Mouse (Mus musculus): Measurements from ENCODE around the gene Ugt2a2. TPM values are rescaled to one million over a fixed set of nuclear protein-coding genes. Genes with fewer than 3 reads are reported as not detected.
"Not testable (repeated sequence)": the region's sequence is repeated elsewhere in the genome, so short reads cannot be mapped to it uniquely, and the experiment has no call there.

Ugt2a2 gene
- polyA plus RNA-seq (2015; fragmentation: Nextera tagmentation; extraction: Ambion mirVana), result not detected in 2 replicates

GRCm38 (mm10) chr5:87482160-87482559 is at the start of gene Ugt2a2:
Ugt2a2 (minus strand) TSS chr5:87482260.
- H3K9me3 ChIP-seq (replicated peaks), result no peaks in the 10 kb centered on the region
- H3K27me3 ChIP-seq, result no peaks in the 10 kb centered on the region
- H3K4me3 ChIP-seq, result no peak within 1 kb of the TSS
- H3K36me3 ChIP-seq, result no peaks in the 10 kb centered on the region
- H3K4me2 ChIP-seq, result no peak within 1 kb of the TSS
- ATAC-seq (replicated peaks; ENCODE audit: insufficient number of reproducible peaks, insufficient read depth, low FRiP score, low read depth), result no peak
- H3K27ac ChIP-seq, result no peak within 1 kb of the TSS
- no peaks in the 10 kb centered on the region for H3K4me1 ChIP-seq (replicated peaks)
- H3K9ac ChIP-seq, result no peak within 1 kb of the TSS
- WGBS, result 66% methylated on average over 5 of the region's 5 CpGs

- H3K4me1 ChIP-seq (replicated peaks); H3K9me3 ChIP-seq (replicated peaks); H3K4me3 ChIP-seq; ATAC-seq (replicated peaks; ENCODE audit: insufficient number of reproducible peaks, insufficient read depth, low FRiP score, low read depth); H3K36me3 ChIP-seq; H3K9ac ChIP-seq; H3K27me3 ChIP-seq; H3K27ac ChIP-seq; H3K4me2 ChIP-seq: not testable (repeated sequence)
- WGBS, result 76% methylated on average over 2 of the region's 2 CpGs
These were observed 41.5 kb upstream of the Ugt2a2 start for GRCm38 (mm10) chr5:87523561-87523960.

- no peak for ATAC-seq (replicated peaks; ENCODE audit: insufficient number of reproducible peaks, insufficient read depth, low FRiP score, low read depth)
- Histone ChIP-seq H3K27ac (no peak overlapping the region), H3K4me3 (no peak overlapping the region), H3K9ac (no peak overlapping the region), H3K27me3 (no peaks in the 10 kb centered on the region), H3K4me2 (no peak overlapping the region), H3K9me3 (replicated peaks) (no peaks in the 10 kb centered on the region), H3K36me3 (no peaks in the 10 kb centered on the region), H3K4me1 (replicated peaks) (no peaks in the 10 kb centered on the region)
- 56% methylated on average over 4 of the region's 4 CpGs for WGBS
These were observed 23.9 kb upstream of the Ugt2a2 start for GRCm38 (mm10) chr5:87505776-87506458.

GRCm38 (mm10) chr5:87502687-87503086 is 20.6 kb upstream of the Ugt2a2 start:
- 52% methylated on average over 1 of the region's 1 CpGs for WGBS
- Histone ChIP-seq H3K4me2 (no peak overlapping the region), H3K36me3 (no peaks in the 10 kb centered on the region), H3K4me3 (no peak overlapping the region), H3K9ac (no peak overlapping the region), H3K4me1 (replicated peaks) (no peaks in the 10 kb centered on the region), H3K27ac (no peak overlapping the region), H3K27me3 (no peaks in the 10 kb centered on the region), H3K9me3 (replicated peaks) (no peaks in the 10 kb centered on the region)
- no peak for ATAC-seq (replicated peaks; ENCODE audit: insufficient number of reproducible peaks, insufficient read depth, low FRiP score, low read depth)

- no peak for ATAC-seq (replicated peaks; ENCODE audit: insufficient number of reproducible peaks, insufficient read depth, low FRiP score, low read depth)
- Histone ChIP-seq H3K4me2 (no peak overlapping the region), H3K4me1 (replicated peaks) (no peaks in the 10 kb centered on the region), H3K4me3 (no peak overlapping the region), H3K9me3 (replicated peaks) (no peaks in the 10 kb centered on the region), H3K27me3 (no peaks in the 10 kb centered on the region), H3K9ac (no peak overlapping the region), H3K27ac (no peak overlapping the region), H3K36me3 (no peaks in the 10 kb centered on the region)
These were observed 17.3 kb upstream of the Ugt2a2 start for GRCm38 (mm10) chr5:87499341-87499740.

GRCm38 (mm10) chr5:87498936-87499335 is 16.9 kb upstream of the Ugt2a2 start:
- Histone ChIP-seq H3K4me1 (replicated peaks) (no peaks in the 10 kb centered on the region), H3K27ac (no peak overlapping the region), H3K9ac (no peak overlapping the region), H3K27me3 (no peaks in the 10 kb centered on the region), H3K4me2 (no peak overlapping the region), H3K9me3 (replicated peaks) (no peaks in the 10 kb centered on the region), H3K36me3 (no peaks in the 10 kb centered on the region), H3K4me3 (no peak overlapping the region)
- no peak for ATAC-seq (replicated peaks; ENCODE audit: insufficient number of reproducible peaks, insufficient read depth, low FRiP score, low read depth)

- Histone ChIP-seq H3K27ac (no peak within 1 kb of the TSS), H3K4me1 (replicated peaks) (no peaks in the 10 kb centered on the region), H3K36me3 (no peaks in the 10 kb centered on the region), H3K4me2 (no peak within 1 kb of the TSS), H3K27me3 (no peaks in the 10 kb centered on the region), H3K9me3 (replicated peaks) (no peaks in the 10 kb centered on the region), H3K4me3 (no peak within 1 kb of the TSS), H3K9ac (no peak within 1 kb of the TSS)
- ATAC-seq (replicated peaks; ENCODE audit: insufficient number of reproducible peaks, insufficient read depth, low FRiP score, low read depth), result no peak
- WGBS, result 78% methylated on average over 1 of the region's 1 CpGs
These were observed 8.7 kb upstream of the Ugt2a2 start, which contains the start of gene Ugt2a1 for GRCm38 (mm10) chr5:87490771-87491170. Ugt2a1 (minus strand) TSS chr5:87490871.

- WGBS, result 71% methylated on average over 1 of the region's 1 CpGs
- ATAC-seq (replicated peaks; ENCODE audit: insufficient number of reproducible peaks, insufficient read depth, low FRiP score, low read depth); H3K27me3 ChIP-seq: not testable (repeated sequence)
These were observed 4.6 kb upstream of the Ugt2a2 start, which contains the start of gene Gm43638 for GRCm38 (mm10) chr5:87486706-87487105. Gm43638 (minus strand) TSS chr5:87486806.

GRCm38 (mm10) chr5:87458810-87459209 is 23.2 kb downstream of the Ugt2a2 start:
- Histone ChIP-seq H3K4me1 (replicated peaks) (no peaks in the 10 kb centered on the region), H3K27ac (no peak overlapping the region), H3K9me3 (replicated peaks) (no peaks in the 10 kb centered on the region), H3K4me3 (no peak overlapping the region), H3K9ac (no peak overlapping the region), H3K4me2 (no peak overlapping the region), H3K27me3 (no peaks in the 10 kb centered on the region), H3K36me3 (no peaks in the 10 kb centered on the region)
- WGBS, result 48% methylated on average over 1 of the region's 1 CpGs
- no peak for ATAC-seq (replicated peaks; ENCODE audit: insufficient number of reproducible peaks, insufficient read depth, low FRiP score, low read depth)

More at GRCm38 (mm10) chr5:87486706-87487105, 4.6 kb upstream of the Ugt2a2 start, which contains the start of gene Gm43638:
- H3K9ac ChIP-seq; H3K4me2 ChIP-seq; H3K4me3 ChIP-seq; H3K9me3 ChIP-seq (replicated peaks); H3K4me1 ChIP-seq (replicated peaks); H3K36me3 ChIP-seq; H3K27ac ChIP-seq: not testable (repeated sequence)

- H3K4me2 ChIP-seq, result no peak overlapping the region
- H3K4me3 ChIP-seq, result no peak overlapping the region
- H3K4me1 ChIP-seq (replicated peaks), result no peaks in the 10 kb centered on the region
- no peaks in the 10 kb centered on the region for H3K36me3 ChIP-seq
- no peak overlapping the region for H3K27ac ChIP-seq
- ATAC-seq (replicated peaks; ENCODE audit: insufficient number of reproducible peaks, insufficient read depth, low FRiP score, low read depth), result no peak
- H3K9ac ChIP-seq, result no peak overlapping the region
- H3K27me3 ChIP-seq, result no peaks in the 10 kb centered on the region
- H3K9me3 ChIP-seq (replicated peaks), result no peaks in the 10 kb centered on the region
These were observed 24.4 kb downstream of the Ugt2a2 start for GRCm38 (mm10) chr5:87457701-87458100.

- Histone ChIP-seq H3K4me1 (replicated peaks) (no peaks in the 10 kb centered on the region), H3K9ac (no peak overlapping the region), H3K4me3 (no peak overlapping the region), H3K27me3 (no peaks in the 10 kb centered on the region), H3K27ac (no peak overlapping the region), H3K4me2 (no peak overlapping the region), H3K36me3 (no peaks in the 10 kb centered on the region), H3K9me3 (replicated peaks) (no peaks in the 10 kb centered on the region)
- ATAC-seq (replicated peaks; ENCODE audit: insufficient number of reproducible peaks, insufficient read depth, low FRiP score, low read depth), result no peak
- WGBS, result 74% methylated on average over 3 of the region's 3 CpGs
These were observed 25.7 kb downstream of the Ugt2a2 start for GRCm38 (mm10) chr5:87456216-87456850.

- Histone ChIP-seq H3K27me3 (no peaks in the 10 kb centered on the region), H3K4me2 (no peak overlapping the region), H3K4me3 (no peak overlapping the region), H3K9ac (no peak overlapping the region), H3K27ac (no peak overlapping the region), H3K9me3 (replicated peaks) (no peaks in the 10 kb centered on the region), H3K4me1 (replicated peaks) (no peaks in the 10 kb centered on the region), H3K36me3 (no peaks in the 10 kb centered on the region)
- ATAC-seq (replicated peaks; ENCODE audit: insufficient number of reproducible peaks, insufficient read depth, low FRiP score, low read depth), result no peak
These were observed 26.5 kb downstream of the Ugt2a2 start for GRCm38 (mm10) chr5:87455519-87455918.

Measured in heart, embryonic 15.5 days (tissue).